Mouse (Mus musculus) lung, adult 2 months (tissue): ENCODE results near the gene 1110032A03Rik.
A peak's percentile ranks its signal among the peaks of the same experiment; 100 is the strongest.

Experiments used
- CTCF ChIP-seq: fragments of 200-500 bp; IDR thresholded peaks from 2 replicates; pipeline ENCODE4 v1.5.1; 2011; ENCODE audit warnings: mild to moderate bottlenecking, low read length, control low read depth; ENCODE audit not compliant: insufficient read depth
- POLR2A ChIP-seq: fragments of 200-500 bp; IDR thresholded peaks from 2 replicates; pipeline ENCODE4 v1.6.1; 2011; ENCODE audit warnings: low read depth, mild to moderate bottlenecking, control low read depth, low read length, borderline replicate concordance; ENCODE audit errors: extremely low read depth

DNA sequence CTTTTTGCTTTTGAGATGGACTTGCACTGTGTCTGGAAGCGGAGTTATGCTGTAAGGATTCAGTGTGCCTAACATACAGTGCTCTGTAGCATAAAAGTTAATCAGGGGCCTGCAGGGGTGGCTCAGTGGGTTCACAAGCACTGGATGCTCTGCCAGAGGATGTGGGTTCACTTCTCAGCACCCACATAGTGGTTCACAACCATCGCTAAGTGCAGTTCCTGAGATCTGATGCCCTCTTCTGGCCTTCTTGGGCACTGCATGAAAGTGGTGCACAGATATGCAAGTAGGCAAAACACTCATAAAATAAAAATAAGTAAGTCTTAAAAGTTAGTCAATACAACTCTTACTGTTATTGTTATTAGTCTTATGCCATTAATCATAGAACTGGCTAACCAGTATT, 6.8 kb upstream of the 1110032A03Rik start:
- TF ChIP-seq CTCF (peak; percentile 33; the same call in 1 of the 2 replicates), POLR2A (no peak)
